Mouse (Mus musculus): ENCODE data around the gene Prr36. TPM values are rescaled to one million over a fixed set of nuclear protein-coding genes. Genes with fewer than 3 reads are reported as not detected.

The Prr36 gene
- polyA plus RNA-seq (2017; shearing (Covaris generic)), result 0.29 TPM

DNA sequence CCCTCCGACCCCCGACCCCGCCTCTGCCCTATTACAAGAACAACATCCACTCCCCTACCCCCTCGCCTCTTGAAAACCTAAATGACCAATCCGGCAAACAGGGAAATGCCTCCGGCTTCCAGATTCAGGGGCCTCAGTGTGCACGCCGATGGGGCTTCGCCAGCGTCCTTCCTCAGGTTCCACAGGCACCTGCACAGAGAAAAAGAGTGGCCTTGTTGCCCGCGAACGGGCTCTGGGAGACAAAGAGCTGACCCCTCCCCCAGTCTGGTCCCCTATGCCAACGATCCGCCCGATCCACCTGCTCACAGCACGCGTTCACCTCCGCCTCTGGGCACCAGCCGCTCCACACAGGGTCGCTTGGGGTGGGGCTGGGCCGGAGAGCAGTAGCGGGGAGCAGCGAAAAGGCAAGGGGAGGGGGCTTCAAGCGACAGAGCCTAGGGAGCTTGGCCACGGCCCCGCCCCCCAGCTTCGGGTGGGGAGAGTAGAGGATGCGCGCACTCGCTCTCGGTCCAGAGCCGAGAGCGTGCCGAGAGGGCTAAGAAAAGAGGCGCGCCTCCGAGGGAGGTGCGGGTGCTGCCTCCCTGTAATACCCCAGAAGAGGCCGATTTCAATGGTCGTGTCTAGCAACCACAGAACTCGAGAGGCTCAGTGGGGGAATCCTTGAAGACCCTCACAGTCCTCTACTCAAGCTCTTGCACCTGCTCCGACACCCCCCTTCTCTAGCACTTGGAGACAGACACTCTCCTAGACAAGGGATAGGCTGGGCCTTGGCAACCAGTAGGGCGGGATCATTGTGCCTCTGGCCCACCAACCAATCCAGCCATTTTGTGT lies at the start of gene Prr36:
Prr36 (minus strand) TSS at position 669 of the 831 bp plus-strand sequence.

DNA sequence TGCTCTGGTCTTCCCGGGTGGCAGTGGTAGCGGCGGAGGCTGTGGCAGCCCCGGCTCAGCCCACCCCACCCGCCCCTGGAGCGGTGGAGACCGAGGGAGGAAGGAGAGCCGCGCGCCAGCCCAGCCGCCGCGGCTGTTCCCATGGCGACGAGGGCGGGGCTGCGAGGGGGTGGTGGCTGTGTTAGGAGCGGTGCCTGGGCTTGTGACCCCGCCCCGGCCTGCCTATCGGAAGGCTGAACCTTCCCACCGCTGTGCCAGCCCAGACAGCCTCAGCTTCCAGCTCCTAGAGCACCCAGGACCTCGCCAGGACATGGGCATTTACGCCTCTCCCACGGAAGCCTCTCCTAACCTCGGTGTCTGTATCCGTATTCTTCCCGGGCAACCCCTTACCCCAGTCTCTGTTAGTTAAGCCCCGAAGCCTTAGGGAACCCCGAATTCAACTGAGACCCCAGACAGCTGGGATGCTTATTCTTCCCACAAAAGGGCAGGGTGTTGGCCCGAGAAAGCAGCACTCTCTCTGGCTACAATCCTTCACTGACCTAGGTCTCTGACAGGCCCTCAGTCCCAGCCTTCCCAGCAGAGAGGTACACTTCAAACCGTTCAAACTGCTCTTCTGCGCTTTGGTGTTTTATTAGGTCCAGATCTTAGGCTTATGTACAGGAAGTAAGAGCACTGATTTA lies 42.0 kb upstream of the Prr36 start, which contains the start of gene Ctxn1:
Ctxn1 (minus strand) TSS at position 150 of the 680 bp plus-strand sequence.

DNA sequence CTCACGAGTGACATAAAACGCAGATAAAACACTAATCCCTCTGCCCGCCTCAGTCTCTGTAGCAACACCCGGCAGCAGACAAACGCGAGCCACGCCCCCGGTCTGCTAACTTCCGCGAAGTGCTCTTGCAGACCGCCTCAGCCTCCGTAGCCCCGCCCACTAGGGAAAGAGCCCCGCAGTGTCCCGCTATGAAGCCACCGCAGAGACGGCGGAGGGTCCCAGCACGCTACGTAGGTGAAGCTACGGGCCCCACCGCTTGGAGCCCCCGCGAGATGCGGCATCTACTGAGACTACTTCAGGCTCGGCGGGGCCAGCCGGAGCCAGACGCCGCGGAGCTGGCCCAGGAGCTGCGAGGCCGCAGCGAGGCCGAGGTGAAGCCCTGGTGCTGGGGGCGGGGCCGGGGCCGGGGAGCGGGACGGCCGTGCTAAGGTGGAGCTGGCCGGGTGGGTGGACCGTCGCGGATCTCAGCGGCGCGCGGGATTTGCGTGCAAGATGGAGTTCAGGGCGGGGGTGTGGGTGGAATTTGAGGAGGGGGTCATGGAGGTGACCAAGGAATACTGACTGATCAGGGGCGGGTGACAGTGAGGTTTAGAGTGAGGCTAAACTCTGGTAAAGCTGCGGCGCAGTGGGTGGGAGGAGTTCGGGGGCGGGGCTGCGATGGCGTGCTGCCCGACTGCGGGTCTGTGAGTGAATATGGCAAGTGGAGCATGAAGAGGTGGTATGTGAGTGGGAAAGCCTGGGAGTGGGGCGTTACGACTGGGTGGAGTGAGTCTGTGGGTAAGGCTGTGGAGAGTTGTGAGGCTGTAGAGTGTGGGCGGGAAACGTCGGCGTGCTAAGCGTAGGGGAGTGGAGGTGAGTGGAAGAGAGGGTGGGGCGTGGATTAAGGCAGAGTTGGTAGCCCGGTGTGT lies 35.9 kb upstream of the Prr36 start, which contains the start of gene Snapc2:
Snapc2 (plus strand) TSS at position 147 of the 908 bp plus-strand sequence.

DNA sequence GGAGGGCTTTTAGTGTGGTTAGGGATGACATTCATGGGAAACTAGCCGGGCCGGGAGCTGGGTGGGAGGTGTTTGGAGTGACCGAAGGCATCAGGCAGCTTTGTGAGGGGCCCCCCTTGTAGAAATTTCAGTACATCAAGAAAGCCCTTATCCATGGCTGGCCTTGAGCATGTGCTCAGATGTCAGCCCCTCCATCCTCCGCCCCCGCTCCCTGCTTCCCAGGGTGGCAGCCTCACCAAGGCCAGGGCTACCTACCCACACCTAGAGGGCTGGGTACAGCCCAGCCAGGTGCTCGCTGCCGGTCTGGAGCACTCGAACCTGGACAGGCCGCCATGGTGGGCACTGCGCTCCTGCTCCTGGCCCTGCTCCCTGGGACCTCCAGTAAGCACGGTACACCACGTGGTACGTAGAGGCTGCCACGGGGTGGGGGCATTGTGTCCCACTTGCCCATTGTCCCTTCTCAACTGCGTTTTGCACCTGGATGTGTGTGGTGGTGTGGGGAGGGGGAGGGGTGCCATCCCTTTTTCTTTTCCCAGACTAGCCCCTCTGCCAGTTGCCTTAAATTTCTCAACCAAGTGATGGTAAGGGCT lies 30.8 kb upstream of the Prr36 start, which contains the start of gene Tgfbr3l:
Tgfbr3l (plus strand) TSS at position 264 of the 590 bp plus-strand sequence.

DNA sequence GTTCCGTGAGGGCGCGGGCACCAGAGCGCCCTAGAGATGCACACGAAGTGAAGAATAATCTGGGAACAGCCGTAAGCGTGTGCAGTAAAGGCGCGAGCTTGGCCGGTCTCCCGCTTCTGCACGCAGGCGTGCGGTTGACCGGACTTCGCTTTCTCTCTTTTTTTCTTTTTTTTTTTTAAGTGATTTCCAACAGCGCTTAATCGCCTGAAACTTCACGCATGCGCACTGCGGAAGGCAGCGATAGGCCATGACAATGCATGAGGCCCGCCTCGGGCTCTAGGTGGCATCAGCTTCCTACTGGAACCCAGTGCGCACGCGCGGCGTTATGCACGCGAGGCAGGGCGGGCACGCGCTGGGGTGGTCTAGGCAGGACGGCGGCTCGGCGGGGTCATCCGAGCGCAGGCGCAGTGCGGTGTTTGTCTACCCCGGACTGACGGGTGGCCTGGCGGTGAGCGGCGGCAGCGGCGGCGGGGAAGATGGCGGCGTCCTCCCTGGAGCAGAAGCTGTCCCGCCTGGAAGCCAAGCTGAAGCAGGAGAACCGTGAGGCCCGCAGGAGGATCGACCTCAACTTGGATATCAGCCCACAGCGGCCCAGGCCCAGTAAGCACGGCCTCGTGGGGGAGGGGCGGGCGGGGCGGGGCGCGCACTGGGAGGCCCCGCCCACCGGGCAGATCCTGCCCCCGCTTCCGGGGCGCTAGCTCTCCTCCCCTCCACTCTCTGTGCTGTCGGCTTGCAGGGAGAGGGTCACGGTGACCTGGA lies 21.4 kb upstream of the Prr36 start, which contains the start of the genes Map2k7 and Gm49320:
Map2k7 (plus strand) TSS at position 307 of the 759 bp plus-strand sequence.
Gm49320 (plus strand) TSS at position 432 of the 759 bp plus-strand sequence.

DNA sequence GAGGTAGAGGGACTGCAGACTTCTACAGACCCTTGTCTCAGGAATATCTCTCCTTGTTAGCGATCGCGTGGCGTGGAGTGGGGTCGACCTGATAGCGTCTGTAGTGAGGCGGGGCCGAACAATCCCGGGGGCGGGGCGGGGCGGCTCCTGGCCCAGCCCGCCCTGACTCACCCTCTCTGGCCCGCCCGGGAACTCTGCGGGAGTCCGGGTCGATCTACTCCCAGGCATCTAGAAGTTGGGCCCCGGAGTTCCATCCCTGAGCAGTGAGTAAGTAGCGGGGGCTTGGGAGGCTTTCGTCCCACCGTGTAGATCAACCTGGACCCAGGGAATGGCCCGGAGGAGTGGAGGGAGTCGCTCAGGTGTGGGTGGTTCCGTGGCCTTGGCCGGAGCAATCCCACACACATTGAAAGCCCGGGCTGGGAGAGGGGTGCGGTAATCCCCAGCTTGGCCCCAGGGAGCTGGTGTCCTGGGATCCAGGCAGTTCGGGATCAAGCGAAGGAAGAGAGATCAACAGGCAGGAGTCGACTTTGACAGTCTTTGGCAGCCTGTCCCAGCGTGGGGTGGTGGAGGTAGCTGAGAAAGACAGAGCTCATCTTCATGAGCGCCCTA lies 9.6 kb upstream of the Prr36 start, which contains the start of gene Lrrc8e:
Lrrc8e (plus strand) TSS at position 89 of the 609 bp plus-strand sequence.

DNA sequence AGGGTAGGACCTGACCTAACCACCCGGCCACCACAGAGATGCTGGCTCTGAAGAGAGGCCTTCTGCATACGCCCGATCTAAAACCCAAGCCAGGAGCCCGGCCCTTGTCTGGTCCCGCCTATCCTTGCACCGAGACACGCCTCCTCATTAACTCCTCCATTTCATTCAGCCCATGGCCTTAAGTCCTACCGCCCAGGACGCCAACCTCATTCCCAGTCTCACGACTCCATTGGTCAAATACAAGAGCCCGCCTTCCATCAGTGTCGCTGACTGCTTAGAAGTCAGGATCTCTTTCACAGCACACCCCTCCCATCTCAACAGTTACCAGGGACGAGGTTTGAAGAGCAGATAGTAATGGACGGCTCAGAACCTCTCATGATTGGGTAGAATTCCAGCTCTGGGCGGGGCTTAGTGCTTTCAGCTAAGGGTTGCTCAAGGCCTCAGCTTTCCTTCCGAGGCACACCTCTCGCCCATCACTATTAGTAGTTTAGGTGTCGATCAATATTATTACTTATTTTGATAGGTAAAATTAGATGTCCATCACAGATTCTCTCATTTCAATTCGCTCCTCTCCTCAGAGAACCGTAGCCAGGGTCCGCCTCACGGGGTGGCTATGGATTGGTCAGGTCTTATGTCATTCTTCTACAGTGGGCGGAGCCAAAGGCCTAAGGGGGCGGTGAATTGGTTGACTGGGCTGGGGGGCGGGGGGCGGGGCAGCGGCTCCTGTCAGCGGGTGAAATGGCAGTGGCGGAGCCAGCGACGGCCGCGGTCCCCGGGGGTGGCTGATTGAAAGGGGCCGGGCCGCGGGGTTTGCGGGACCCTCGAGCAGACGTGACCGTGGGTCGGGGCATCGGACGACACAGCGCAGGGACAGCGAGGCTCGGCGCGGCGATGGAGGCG lies 51.2 kb downstream of the Prr36 start, which contains the start of gene Evi5l:
Evi5l (plus strand) TSS at position 716 of the 900 bp plus-strand sequence.

Other genes starting within 250 kb of the Prr36 start
- not detected for gene Cd209f, start 111.6 kb downstream of the Prr36 start, polyA plus RNA-seq (2017; shearing (Covaris generic))
- gene Cd209g, start 83.4 kb downstream of the Prr36 start, polyA plus RNA-seq (2017; shearing (Covaris generic)), result not detected
- gene Evi5l, start 50.9 kb downstream of the Prr36 start, polyA plus RNA-seq (2017; shearing (Covaris generic)), result 19.4 TPM
- 0.29 TPM for gene Lrrc8e, start 9.4 kb upstream of the Prr36 start, polyA plus RNA-seq (2017; shearing (Covaris generic))
- gene Map2k7, start 21.3 kb upstream of the Prr36 start, polyA plus RNA-seq (2017; shearing (Covaris generic)), result 74.4 TPM
- 0.82 TPM for gene Gm49320, start 21.4 kb upstream of the Prr36 start, polyA plus RNA-seq (2017; shearing (Covaris generic))
- gene Tgfbr3l, start 30.8 kb upstream of the Prr36 start, polyA plus RNA-seq (2017; shearing (Covaris generic)), result 10.4 TPM
- 33.3 TPM for gene Snapc2, start 35.6 kb upstream of the Prr36 start, polyA plus RNA-seq (2017; shearing (Covaris generic))
- 0.40 TPM for gene Ctxn1, start 41.8 kb upstream of the Prr36 start, polyA plus RNA-seq (2017; shearing (Covaris generic))
- gene Timm44, start 58.5 kb upstream of the Prr36 start, polyA plus RNA-seq (2017; shearing (Covaris generic)), result 62.2 TPM
- gene Ccl25, start 107.8 kb upstream of the Prr36 start, polyA plus RNA-seq (2017; shearing (Covaris generic)), result 15.7 TPM
- 18.7 TPM for gene Elavl1, start 108.0 kb upstream of the Prr36 start, polyA plus RNA-seq (2017; shearing (Covaris generic))